ENCODE assay signal across 8 mouse cellular contexts in the genomic region with DNA sequence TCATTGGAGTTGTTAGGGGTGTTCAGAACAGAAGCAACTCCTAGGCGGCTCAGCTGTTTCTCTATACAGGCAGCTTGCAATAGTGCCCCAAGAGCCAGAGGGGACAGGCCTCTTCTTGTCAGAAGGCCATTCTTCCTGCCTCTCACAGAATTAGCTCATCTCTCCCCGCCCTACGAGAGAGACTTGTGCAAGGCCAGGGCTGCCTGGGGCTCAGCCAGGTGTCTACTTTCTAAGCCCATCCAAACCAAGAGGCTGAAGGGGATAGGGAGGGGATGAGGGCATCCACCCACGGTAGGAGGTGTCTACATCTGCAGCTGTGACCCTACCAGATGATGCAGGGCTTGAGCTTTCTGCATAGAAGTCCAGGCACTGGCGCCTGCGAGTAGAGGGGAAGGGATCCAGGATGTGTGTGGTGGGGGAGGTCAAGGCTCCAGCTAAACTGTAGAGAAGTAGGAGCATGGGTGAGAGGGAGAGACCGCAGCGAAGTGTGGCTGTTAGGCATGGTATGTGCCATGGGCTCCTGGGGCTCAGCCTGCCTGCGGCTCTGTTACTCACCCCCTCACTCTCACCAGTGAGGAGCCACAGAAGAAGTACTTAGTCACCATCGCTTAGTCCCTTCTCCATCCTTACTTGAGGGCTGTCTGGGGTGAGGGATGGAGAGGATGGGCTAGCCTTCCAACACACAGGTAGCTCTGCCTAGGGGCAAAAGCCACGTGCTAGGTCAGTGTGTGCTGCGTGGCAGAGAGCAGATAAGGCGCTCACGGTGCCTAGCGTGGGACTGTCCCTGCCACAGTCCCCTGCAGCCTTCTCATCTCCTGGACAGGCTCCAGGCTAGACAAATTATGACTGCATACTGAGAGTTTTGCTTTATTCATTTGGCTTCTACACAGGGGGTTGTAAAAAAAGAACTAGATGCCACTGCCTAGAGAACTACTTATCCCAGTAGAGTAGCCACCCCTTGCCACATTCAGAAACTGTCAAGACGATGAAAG.
DNase-seq lines count a peak whose midpoint lies in the region; ATAC-seq lines count a peak whose summit lies in the region.

No protein-coding gene starts in this region.

- H3K9ac ChIP-seq in heart, embryonic 11.5 days (ENCODE audit: low read depth, low read length): peak overlapping the region; percentile 16; the same call in 1 of the 2 replicates
- H3K9ac ChIP-seq in liver, embryonic 13.5 days: no peak overlapping the region

- ATAC-seq in cerebellum, adult (ENCODE audit: insufficient number of reproducible peaks, low FRiP score, low TSS enrichment): peak; percentile 46
- ATAC-seq in heart, embryonic 11.5 days (replicated peaks; ENCODE audit: insufficient number of reproducible peaks, low FRiP score, low TSS enrichment): no peak
- ATAC-seq in liver, embryonic 13.5 days (ENCODE audit: low read depth): no peak
- ATAC-seq in inflammation-experienced regulatory T-cells, adult 6 months: no peak

- no peak overlapping the region for H3K4me3 ChIP-seq in heart, embryonic 11.5 days (ENCODE audit: low read depth, low read length)
- no peak overlapping the region for H3K4me3 ChIP-seq in liver, embryonic 13.5 days (replicated peaks)

- no peak for DNase-seq in cerebellum, adult 11 months
- peak; percentile 67 for DNase-seq in urinary bladder, postnatal 14 days (ENCODE audit: low spot score)
- DNase-seq in urinary bladder, adult 2 months (ENCODE audit: low spot score): no peak
- DNase-seq in liver, embryonic 13.5 days: no peak
- DNase-seq in testis, postnatal 14 days (ENCODE audit: low spot score): no peak

- H3K27ac ChIP-seq in heart, embryonic 11.5 days (ENCODE audit: low read depth, low read length): peak overlapping the region; percentile 51; the same call in 1 of the 2 replicates
- H3K27ac ChIP-seq in liver, embryonic 13.5 days: peak overlapping the region; percentile 11; the same call in 1 of the 2 replicates

- H3K9me3 ChIP-seq in heart, embryonic 11.5 days (replicated peaks; ENCODE audit: control insufficient read depth, low read length): no peaks in the 10 kb centered on the region
- H3K9me3 ChIP-seq in liver, embryonic 13.5 days (replicated peaks): no peaks in the 10 kb centered on the region

- peaks cover 67% of the 10 kb centered on the region for H3K4me1 ChIP-seq in heart, embryonic 11.5 days (ENCODE audit: control insufficient read depth, insufficient read depth, low read length)
- H3K4me1 ChIP-seq in liver, embryonic 13.5 days (replicated peaks): peaks cover 41% of the 10 kb centered on the region

- no peaks in the 10 kb centered on the region for H3K27me3 ChIP-seq in heart, embryonic 11.5 days (ENCODE audit: control insufficient read depth, insufficient read depth, low read length)
- no peaks in the 10 kb centered on the region for H3K27me3 ChIP-seq in liver, embryonic 13.5 days

- no peaks in the 10 kb centered on the region for H3K36me3 ChIP-seq in heart, embryonic 11.5 days (ENCODE audit: control insufficient read depth, insufficient read depth, low read length)
- peaks cover 3% of the 10 kb centered on the region for H3K36me3 ChIP-seq in liver, embryonic 13.5 days

- H3K4me2 ChIP-seq in heart, embryonic 11.5 days: no peak overlapping the region
- H3K4me2 ChIP-seq in liver, embryonic 13.5 days: no peak overlapping the region

- WGBS in heart, embryonic 11.5 days (ENCODE audit: insufficient replicate concordance): 62% methylated on average over 16 of the region's 16 CpGs
- 44% methylated on average over 16 of the region's 16 CpGs for WGBS in liver, embryonic 13.5 days (ENCODE audit: insufficient replicate concordance)
